Mouse (Mus musculus): ENCODE measurements around the gene Tal1. TPM values are rescaled to one million over a fixed set of nuclear protein-coding genes. Genes with fewer than 3 reads are reported as not detected.

The Tal1 gene
- total and polyA plus RNA-seq, 2 experiments from 2014 or later = 1.6 to 18.1 TPM

DNA sequence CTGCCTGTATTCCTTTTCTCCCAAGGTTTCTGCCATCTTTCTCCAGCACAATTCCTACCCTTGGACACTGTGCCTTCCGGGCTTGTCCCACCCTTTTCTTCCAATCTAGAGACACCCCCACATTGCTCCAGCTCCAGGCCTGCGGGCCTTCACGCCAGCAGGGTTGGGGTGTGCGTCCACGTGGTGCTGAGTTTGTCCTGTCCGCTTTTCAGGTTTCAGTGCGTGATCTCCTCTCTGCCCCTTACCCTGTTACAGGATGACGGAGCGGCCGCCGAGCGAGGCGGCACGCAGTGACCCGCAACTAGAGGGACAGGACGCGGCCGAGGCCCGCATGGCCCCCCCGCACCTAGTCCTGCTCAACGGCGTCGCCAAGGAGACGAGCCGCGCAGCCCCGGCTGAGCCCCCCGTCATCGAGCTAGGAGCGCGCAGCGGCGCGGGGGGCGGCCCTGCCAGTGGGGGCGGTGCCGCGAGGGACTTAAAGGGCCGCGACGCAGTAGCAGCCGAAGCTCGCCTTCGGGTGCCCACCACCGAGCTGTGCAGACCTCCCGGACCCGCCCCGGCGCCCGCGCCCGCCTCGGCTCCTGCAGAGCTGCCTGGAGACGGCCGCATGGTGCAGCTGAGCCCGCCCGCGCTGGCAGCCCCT, 6.8 kb downstream of the Tal1 start:
- 1% methylated on average over 48 of the region's 58 CpGs for WGBS

GRCm38 (mm10) chr4:115063518-115064239, 7.5 kb downstream of the Tal1 start:
- no peak for DNase-seq (ENCODE audit: low spot score)

More for the DNA sequence above, 6.8 kb downstream of the Tal1 start:
- DNase-seq (ENCODE audit: low spot score) = peak; percentile 55
- H3K9ac ChIP-seq (replicated peaks; ENCODE audit: low read length) = peak overlapping the region; percentile 25
- H3K9me3 ChIP-seq (ENCODE audit: low read length) = no peaks in the 10 kb centered on the region
- H3K36me3 ChIP-seq (ENCODE audit: insufficient read depth, low read length) = no peaks in the 10 kb centered on the region
- peak overlapping the region; percentile 47 for H3K4me3 ChIP-seq (ENCODE audit: low read length)
- H3K4me1 ChIP-seq (ENCODE audit: insufficient read depth, low read length) = no peaks in the 10 kb centered on the region
- H3K4me2 ChIP-seq (ENCODE audit: low read depth, low read length) = peak overlapping the region; percentile 73
- H3K27ac ChIP-seq = no peak overlapping the region
- peak; percentile 80 for ATAC-seq
- peaks cover 59% of the 10 kb centered on the region for H3K27me3 ChIP-seq (ENCODE audit: insufficient read depth, low read length)
- no peak for TF ChIP-seq CTCF (IDR thresholded peaks at IDR 0.05; ENCODE audit: low read depth)

DNA sequence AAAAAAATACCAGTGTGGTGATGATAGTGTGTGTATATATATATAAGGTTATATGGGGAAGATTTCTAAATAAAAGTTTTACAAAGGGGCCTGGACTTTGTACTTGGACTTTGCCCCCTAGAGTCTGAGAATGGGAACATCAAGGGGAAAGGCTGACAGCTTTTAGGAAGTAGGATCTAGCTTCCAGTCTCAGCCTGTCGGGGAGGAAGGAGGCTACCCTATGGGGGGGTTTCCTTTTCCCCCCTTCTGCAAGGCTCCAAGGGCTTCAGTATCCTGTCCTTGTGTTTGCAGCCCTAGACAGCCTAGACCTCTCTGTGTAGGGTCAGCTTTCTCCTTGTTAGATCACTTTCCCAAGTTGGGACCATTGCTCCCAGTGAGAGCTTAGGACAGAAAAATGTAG, 15.4 kb downstream of the Tal1 start:
- Histone ChIP-seq H3K4me1 (ENCODE audit: insufficient read depth, low read length) (no peaks in the 10 kb centered on the region), H3K9ac (replicated peaks; ENCODE audit: low read length) (no peak overlapping the region), H3K27me3 (ENCODE audit: insufficient read depth, low read length) (no peaks in the 10 kb centered on the region), H3K9me3 (ENCODE audit: low read length) (no peaks in the 10 kb centered on the region), H3K36me3 (ENCODE audit: insufficient read depth, low read length) (no peaks in the 10 kb centered on the region), H3K27ac (no peak overlapping the region), H3K4me2 (ENCODE audit: low read depth, low read length) (no peak overlapping the region), H3K4me3 (ENCODE audit: low read length) (no peak overlapping the region)
- no peak for TF ChIP-seq CTCF (IDR thresholded peaks at IDR 0.05; ENCODE audit: low read depth)
- no peak for ATAC-seq
- WGBS = 36% methylated on average over 1 of the region's 1 CpGs
- DNase-seq (ENCODE audit: low spot score) = no peak

More at GRCm38 (mm10) chr4:115063518-115064239, 7.5 kb downstream of the Tal1 start:
- no peak for TF ChIP-seq CTCF (IDR thresholded peaks at IDR 0.05; ENCODE audit: low read depth)
- 2% methylated on average over 31 of the region's 31 CpGs for WGBS
- peak overlapping the region; percentile 47 for H3K4me3 ChIP-seq (ENCODE audit: low read length)
- H3K9ac ChIP-seq (replicated peaks; ENCODE audit: low read length) = peak overlapping the region; percentile 25
- peak overlapping the region; percentile 73 for H3K4me2 ChIP-seq (ENCODE audit: low read depth, low read length)
- H3K27me3 ChIP-seq (ENCODE audit: insufficient read depth, low read length) = peaks cover 54% of the 10 kb centered on the region
- H3K9me3 ChIP-seq (ENCODE audit: low read length) = no peaks in the 10 kb centered on the region
- H3K27ac ChIP-seq = no peak overlapping the region
- ATAC-seq = peak; percentile 22; the same call in 1 of the 2 replicates
- H3K4me1 ChIP-seq (ENCODE audit: insufficient read depth, low read length) = no peaks in the 10 kb centered on the region
- no peaks in the 10 kb centered on the region for H3K36me3 ChIP-seq (ENCODE audit: insufficient read depth, low read length)

DNA sequence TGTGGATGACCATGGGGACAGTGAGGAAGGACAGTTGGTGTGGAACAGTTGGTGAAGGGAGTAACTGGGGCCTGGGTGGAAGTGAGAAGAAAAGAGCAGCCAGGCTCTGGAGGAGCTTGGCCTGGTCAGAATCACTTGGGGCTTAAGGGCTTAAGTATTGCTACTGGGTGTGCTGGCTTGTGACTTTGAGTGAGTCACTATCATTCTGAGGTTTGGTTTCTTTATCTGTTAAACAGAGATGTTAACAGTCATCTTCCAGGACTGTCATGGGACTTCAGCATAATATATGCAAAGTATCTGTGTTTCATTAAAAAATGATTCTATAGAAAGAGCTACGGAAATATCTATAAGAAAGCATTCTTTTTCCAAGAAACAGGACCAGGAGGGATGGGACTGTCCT, 18.6 kb downstream of the Tal1 start:
- peaks cover 9% of the 10 kb centered on the region for H3K4me1 ChIP-seq (ENCODE audit: insufficient read depth, low read length)
- no peak for TF ChIP-seq CTCF (IDR thresholded peaks at IDR 0.05; ENCODE audit: low read depth)
- no peak overlapping the region for H3K27ac ChIP-seq
- no peak overlapping the region for H3K4me2 ChIP-seq (ENCODE audit: low read depth, low read length)
- DNase-seq (ENCODE audit: low spot score) (no peak), ATAC-seq (no peak)
- H3K4me3 ChIP-seq (ENCODE audit: low read length) = no peak overlapping the region
- H3K9me3 ChIP-seq (ENCODE audit: low read length) = no peaks in the 10 kb centered on the region
- H3K9ac ChIP-seq (replicated peaks; ENCODE audit: low read length) = no peak overlapping the region
- WGBS = 90% methylated on average over 1 of the region's 1 CpGs
- H3K36me3 ChIP-seq (ENCODE audit: insufficient read depth, low read length) = no peaks in the 10 kb centered on the region
- no peaks in the 10 kb centered on the region for H3K27me3 ChIP-seq (ENCODE audit: insufficient read depth, low read length)

GRCm38 (mm10) chr4:115075204-115075915, 19.1 kb downstream of the Tal1 start:
- DNase-seq (ENCODE audit: low spot score) (no peak), ATAC-seq (no peak)
- TF ChIP-seq CTCF (IDR thresholded peaks at IDR 0.05; ENCODE audit: low read depth) = no peak
- no peak overlapping the region for H3K9ac ChIP-seq (replicated peaks; ENCODE audit: low read length)
- H3K27me3 ChIP-seq (ENCODE audit: insufficient read depth, low read length) = no peaks in the 10 kb centered on the region
- H3K4me1 ChIP-seq (ENCODE audit: insufficient read depth, low read length) = peaks cover 12% of the 10 kb centered on the region
- H3K36me3 ChIP-seq (ENCODE audit: insufficient read depth, low read length) = no peaks in the 10 kb centered on the region
- H3K4me2 ChIP-seq (ENCODE audit: low read depth, low read length) = no peak overlapping the region
- WGBS = 64% methylated on average over 3 of the region's 3 CpGs
- no peak overlapping the region for H3K4me3 ChIP-seq (ENCODE audit: low read length)
- H3K27ac ChIP-seq = no peak overlapping the region
- H3K9me3 ChIP-seq (ENCODE audit: low read length) = no peaks in the 10 kb centered on the region

DNA sequence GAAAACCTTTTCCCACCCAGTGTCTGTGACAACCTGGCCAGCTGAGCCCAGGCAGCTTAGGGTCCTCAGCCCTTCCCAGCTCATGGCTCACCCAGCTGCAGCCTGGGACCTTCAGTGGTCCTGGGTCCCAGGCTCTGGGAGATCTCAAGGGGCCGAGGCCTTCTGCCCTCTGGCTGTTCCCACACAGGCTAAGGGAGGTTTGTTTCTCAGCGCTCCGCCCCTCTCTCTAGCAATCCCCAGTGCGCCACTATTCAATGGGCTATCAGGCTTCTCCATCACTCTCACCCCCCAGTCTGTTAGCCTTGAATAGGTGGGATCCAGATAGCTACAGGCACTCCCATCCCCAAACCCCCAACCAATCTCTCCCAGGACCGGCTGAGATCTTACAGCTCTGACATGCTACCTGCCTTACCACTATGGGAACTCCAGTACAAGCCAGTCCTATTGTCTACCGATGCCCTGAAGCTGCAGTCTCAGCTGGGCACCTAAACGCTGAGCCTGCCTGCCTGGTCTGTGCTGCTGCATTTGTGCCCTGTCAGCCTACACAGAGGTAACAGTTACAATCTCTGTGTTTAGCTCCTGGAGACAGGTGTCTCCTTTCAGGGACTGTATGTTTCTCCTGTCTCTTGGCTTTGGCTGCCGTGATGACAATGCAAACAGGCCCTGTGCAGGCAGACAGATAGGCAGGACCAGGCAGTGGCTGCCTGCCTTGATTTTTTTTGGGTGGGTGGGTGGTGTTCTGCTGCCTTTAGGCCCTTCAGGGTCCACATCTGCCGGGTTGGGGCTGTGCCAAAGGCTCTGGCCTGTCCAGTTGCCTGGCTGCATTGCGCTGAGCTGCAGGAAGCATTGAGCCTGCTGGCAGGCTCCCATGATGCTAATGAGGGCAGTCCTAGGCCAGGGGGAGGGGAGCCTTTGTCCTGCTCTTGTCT, 22.9 kb downstream of the Tal1 start:
- TF ChIP-seq CTCF (IDR thresholded peaks at IDR 0.05; ENCODE audit: low read depth) = no peak
- Histone ChIP-seq H3K4me2 (ENCODE audit: low read depth, low read length) (no peak overlapping the region), H3K27me3 (ENCODE audit: insufficient read depth, low read length) (no peaks in the 10 kb centered on the region), H3K4me1 (ENCODE audit: insufficient read depth, low read length) (peaks cover 12% of the 10 kb centered on the region), H3K27ac (no peak overlapping the region), H3K36me3 (ENCODE audit: insufficient read depth, low read length) (no peaks in the 10 kb centered on the region), H3K4me3 (ENCODE audit: low read length) (no peak overlapping the region), H3K9me3 (ENCODE audit: low read length) (no peaks in the 10 kb centered on the region), H3K9ac (replicated peaks; ENCODE audit: low read length) (0 out of 2 replicates have a peak overlapping the region, but pooled peaks have one; percentile 24)
- peak; percentile 81 for DNase-seq (ENCODE audit: low spot score)
- WGBS = 18% methylated on average over 10 of the region's 10 CpGs
- ATAC-seq = peak; percentile 87
